Mouse (Mus musculus) cerebellum, adult 2 months (tissue): ENCODE measurements around the gene Moxd1. TPM values are rescaled to one million over a fixed set of nuclear protein-coding genes. Genes with fewer than 3 reads are reported as not detected.

Experiments
- DNase-seq, 2 experiments: peaks; one replicate each; pipeline ENCODE4 v3.0.0; 2021
- H3K27ac ChIP-seq: fragments of 200-500 bp; 2 replicates; pipeline ENCODE4 v1.5.1; 2012; ENCODE audit warnings: low read length, control low read depth, inconsistent platforms; ENCODE audit not compliant: insufficient read depth
- H3K27me3 ChIP-seq: fragments of 200-500 bp; 2 replicates; pipeline ENCODE4 v1.6.1; 2012; ENCODE audit warnings: inconsistent platforms, mild to moderate bottlenecking, low read length, moderate library complexity; ENCODE audit not compliant: control insufficient read depth, insufficient read depth
- H3K4me1 ChIP-seq: fragments of 200-500 bp; 2 replicates; pipeline ENCODE4 v1.6.1; 2011; ENCODE audit warnings: low read length; ENCODE audit not compliant: control insufficient read depth, insufficient read depth
- H3K4me3 ChIP-seq: fragments of 200-500 bp; replicated peaks from 2 replicates; pipeline ENCODE3; 2011; ENCODE audit warnings: mild to moderate bottlenecking, low read depth, low read length, control low read depth; ENCODE audit not compliant: insufficient read depth
- POLR2A ChIP-seq: fragments of 200-500 bp; IDR thresholded peaks from 2 replicates; pipeline ENCODE4 v1.6.1; 2011; ENCODE audit warnings: low read length, control low read depth, borderline replicate concordance; ENCODE audit not compliant: insufficient read depth
- WGBS: fragments of 180-500 bp; shearing (Covaris S2); methylation state at CpG from one replicate; pipeline ENCODE4 v1.1.7; 2018; 5-methylcytosine and 5-hydroxymethylcytosine counted together
- polyA plus RNA-seq: library from polyadenylated mRNA; depleted of rRNA; stranded (reverse); fragments of >200 nt; gene quantifications from 2 replicates; pipeline ENCODE4 v1.2.3, GENCODE M21; 2012; rRNA removed

Moxd1 gene
- polyA plus RNA-seq, 1 experiment, result 1.7 TPM

DNA sequence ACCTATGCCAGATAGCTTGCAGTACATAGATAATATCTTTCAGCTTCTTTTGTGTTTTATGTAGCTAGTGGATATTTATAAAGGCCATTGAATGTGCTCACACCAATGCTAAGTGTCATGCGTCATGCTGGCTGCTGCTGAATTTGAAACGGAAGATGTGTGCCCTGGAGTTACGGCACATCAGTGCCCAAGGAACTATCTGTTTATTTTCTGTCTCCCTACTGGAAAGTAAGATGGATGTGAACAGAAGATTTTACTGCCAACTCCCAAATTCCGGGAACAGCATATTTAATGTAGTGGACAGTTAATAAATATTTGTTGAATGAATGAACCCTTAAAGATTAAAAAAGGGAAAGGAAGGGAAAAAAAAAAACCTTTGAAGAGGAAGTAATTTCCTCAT lies 119.8 kb downstream of the Moxd1 start:
- H3K27ac ChIP-seq, result no peak overlapping the region
- H3K4me1 ChIP-seq, result no peaks in the 10 kb centered on the region
- no peak overlapping the region for H3K4me3 ChIP-seq
- DNase-seq, result no peak
- 71% methylated on average over 4 of the region's 4 CpGs for WGBS
- no peak for TF ChIP-seq POLR2A
- H3K27me3 ChIP-seq, result no peaks in the 10 kb centered on the region

Other genes with a start within 250 kb of the Moxd1 start
- gene Taar6, start 237.9 kb upstream of the Moxd1 start, polyA plus RNA-seq, result not detected in 2 replicates
- gene Taar7a, start 230.0 kb upstream of the Moxd1 start, polyA plus RNA-seq, result not detected in 2 replicates
- gene Taar7b, start 223.6 kb upstream of the Moxd1 start, polyA plus RNA-seq, result not detected in 2 replicates
- gene Taar7d, start 196.3 kb upstream of the Moxd1 start, polyA plus RNA-seq, result not detected in 2 replicates
- gene Taar7e, start 185.9 kb upstream of the Moxd1 start, polyA plus RNA-seq, result not detected in 2 replicates
- not detected in 2 replicates for gene Taar7f, start 174.0 kb upstream of the Moxd1 start, polyA plus RNA-seq
- gene Taar8a, start 147.0 kb upstream of the Moxd1 start, polyA plus RNA-seq, result not detected in 2 replicates
- gene Taar8b, start 131.2 kb upstream of the Moxd1 start, polyA plus RNA-seq, result not detected in 2 replicates
- not detected in 2 replicates for gene Taar8c, start 121.6 kb upstream of the Moxd1 start, polyA plus RNA-seq
- gene Taar9, start 114.0 kb upstream of the Moxd1 start, polyA plus RNA-seq, result not detected in 2 replicates
- 146 and 147 TPM in 2 replicates for gene Stx7, start 74.2 kb upstream of the Moxd1 start, polyA plus RNA-seq